Mouse (Mus musculus) left cerebral cortex, postnatal 14 days (tissue): ENCODE measurements around the gene Fjx1. TPM values are rescaled to one million over a fixed set of nuclear protein-coding genes. Genes with fewer than 3 reads are reported as not detected.

Source experiments
- total RNA-seq, 2 experiments: library from RNA; stranded (reverse); gene quantifications; 2 replicates each; pipeline ENCODE4 v1.2.3; 2021

The Fjx1 gene
- total RNA-seq, 2 experiments from 2014 or later, result 85.8 to 97.7 TPM

Other genes with a start within 250 kb of the Fjx1 start
- gene Trim44, start 44.7 kb downstream of the Fjx1 start, total RNA-seq, result 100 to 1,000 TPM; 172 to 173 TPM
- 10 to 100 TPM; 34.4 to 35.9 TPM for gene Pamr1, start 97.5 kb upstream of the Fjx1 start, total RNA-seq
- 1,000 to 10,000 TPM; 2,125 to 2,199 TPM for gene Slc1a2, start 206.2 kb upstream of the Fjx1 start, total RNA-seq